Mouse (Mus musculus) CD4-positive, CD25-positive, alpha-beta regulatory T cell, adult 4 months (primary cell): ENCODE results near the gene Chaf1a. TPM values are rescaled to one million over a fixed set of nuclear protein-coding genes. Genes with fewer than 3 reads are reported as not detected.

ENCODE experiments used
- ATAC-seq: one replicate; pipeline ENCODE4 v1.8.0; 2017
- polyA plus RNA-seq, 2 experiments: library from polyadenylated mRNA; unstranded; fragments of 100-300 nt; shearing (Covaris generic); gene quantifications; one replicate each; pipeline ENCODE4 v1.2.1; 2017

Chaf1a gene
- polyA plus RNA-seq, 2 experiments from 2014 or later = 0.51 to 1.0 TPM

DNA sequence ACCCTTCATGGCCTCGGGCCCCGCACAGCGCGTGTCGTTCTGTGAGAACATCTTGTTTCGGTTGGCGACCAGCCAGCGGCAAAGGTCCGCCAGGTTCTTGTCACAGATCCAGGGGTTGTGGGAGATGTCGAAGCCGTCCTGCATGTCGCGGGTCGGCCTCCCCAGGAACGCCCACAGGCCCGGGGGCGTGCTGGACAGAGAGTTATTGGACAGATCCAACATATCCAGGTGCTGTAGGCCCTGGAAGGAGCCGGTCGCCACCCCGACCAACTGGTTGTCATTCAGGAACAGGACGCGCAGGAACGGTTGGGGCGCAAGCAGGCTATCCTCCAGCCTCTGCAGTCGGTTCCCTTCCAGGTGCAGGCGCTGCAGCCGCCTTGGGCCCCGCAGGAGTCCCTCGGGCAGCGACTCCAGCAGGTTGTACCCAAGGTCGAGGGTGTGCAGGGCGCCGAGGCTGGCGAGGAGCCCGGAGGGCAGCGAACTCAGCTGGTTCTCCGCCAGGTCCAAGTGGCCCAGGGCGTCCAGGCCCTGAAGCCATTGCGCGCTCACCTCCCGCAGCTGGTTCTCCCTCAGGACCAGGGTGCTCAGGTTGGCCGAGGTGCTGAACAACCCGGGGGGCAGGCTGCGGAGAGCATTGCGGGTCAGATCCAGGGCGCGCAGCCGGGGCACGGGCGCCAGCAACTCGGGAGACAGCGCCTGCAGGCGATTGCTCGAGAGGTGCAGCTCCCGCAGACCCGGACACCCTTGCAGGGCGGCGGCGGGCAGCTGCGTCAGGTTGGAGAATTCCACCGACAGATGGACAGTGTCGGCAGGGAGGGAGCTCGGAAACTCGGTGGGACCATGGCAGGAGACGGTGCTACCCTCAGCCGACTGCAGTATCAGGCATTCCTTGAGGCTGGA lies 80.0 kb downstream of the Chaf1a start:
- no peak for ATAC-seq

DNA sequence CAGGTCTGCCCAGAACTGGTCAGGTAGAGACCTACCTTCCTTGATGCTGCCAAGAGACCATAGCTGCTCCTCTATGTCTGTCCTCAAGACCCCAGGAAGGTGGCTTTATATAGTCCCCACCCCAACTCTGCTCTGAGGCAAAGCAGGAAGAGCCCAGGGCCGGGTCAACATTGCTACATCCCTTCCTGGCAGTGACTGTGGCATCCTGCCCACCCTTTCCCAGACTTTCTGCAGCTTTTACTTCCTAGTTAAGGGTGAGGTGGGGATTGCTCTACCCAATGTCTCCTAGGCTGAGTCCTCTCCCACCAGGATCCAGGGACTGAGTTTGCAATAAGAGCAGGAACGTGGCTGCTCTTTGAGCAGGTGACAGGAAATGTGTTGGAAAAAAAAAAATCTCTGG lies 81.6 kb downstream of the Chaf1a start, which contains the start of gene Lrg1:
TSS of gene Lrg1 (minus strand) at position 176 of the 400 bp plus-strand sequence.
- no peak for ATAC-seq

Other genes with a start within 250 kb of the Chaf1a start
- 10 to 100 TPM; 21.2 to 22.6 TPM for gene Zfp119a, start 161.5 kb upstream of the Chaf1a start, polyA plus RNA-seq
- 10 to 100 TPM; 29.3 to 31.1 TPM for gene Zfp959, start 148.3 kb upstream of the Chaf1a start, polyA plus RNA-seq
- 10 to 100 TPM; 14.3 to 16.2 TPM for gene Zfp119b, start 90.9 kb upstream of the Chaf1a start, polyA plus RNA-seq
- gene Ebi3, start 87.8 kb upstream of the Chaf1a start, polyA plus RNA-seq = 10 to 100 TPM; 48.6 to 79.8 TPM
- 10 to 100 TPM; 28.2 to 43.3 TPM for gene Yju2, start 81.3 kb upstream of the Chaf1a start, polyA plus RNA-seq
- not detected for gene Shd, start 70.0 kb upstream of the Chaf1a start, polyA plus RNA-seq
- under 1 TPM in 1 of 2 experiments, not detected in 1; 0.47 TPM for gene Fsd1, start 53.9 kb upstream of the Chaf1a start, polyA plus RNA-seq
- gene Stap2, start 34.9 kb upstream of the Chaf1a start, polyA plus RNA-seq = under 1 TPM in 1 of 2 experiments, not detected in 1; 0.70 TPM
- gene Mpnd, start 34.7 kb upstream of the Chaf1a start, polyA plus RNA-seq = 10 to 100 TPM in 1 of 2 experiments, 1 to 10 TPM in 1; 9.2 to 13.7 TPM
- gene Sh3gl1, start 3.8 kb upstream of the Chaf1a start, polyA plus RNA-seq = 100 to 1,000 TPM in 1 of 2 experiments, 10 to 100 TPM in 1; 93.7 to 110 TPM
- 10 to 100 TPM; 35.0 to 41.5 TPM for gene Ubxn6, start 34.6 kb downstream of the Chaf1a start, polyA plus RNA-seq
- 10 to 100 TPM; 39.4 to 58.4 TPM for gene Hdgfl2, start 39.2 kb downstream of the Chaf1a start, polyA plus RNA-seq
- gene Plin4, start 69.4 kb downstream of the Chaf1a start, polyA plus RNA-seq = not detected
- gene Plin5, start 77.2 kb downstream of the Chaf1a start, polyA plus RNA-seq = not detected
- gene Lrg1, start 81.6 kb downstream of the Chaf1a start, polyA plus RNA-seq = not detected
- not detected for gene Sema6b, start 99.9 kb downstream of the Chaf1a start, polyA plus RNA-seq
- gene Tnfaip8l1, start 122.0 kb downstream of the Chaf1a start, polyA plus RNA-seq = 10 to 100 TPM; 30.3 to 43.4 TPM
- gene Mydgf, start 143.5 kb downstream of the Chaf1a start, polyA plus RNA-seq = 10 to 100 TPM; 58.9 to 59.6 TPM
- 10 to 100 TPM; 17.8 to 21.0 TPM for gene Dpp9, start 178.5 kb downstream of the Chaf1a start, polyA plus RNA-seq
- gene Fem1a, start 216.4 kb downstream of the Chaf1a start, polyA plus RNA-seq = 1 to 10 TPM; 4.4 to 5.5 TPM
- gene Ticam1, start 236.3 kb downstream of the Chaf1a start, polyA plus RNA-seq = 10 to 100 TPM in 1 of 2 experiments, 1 to 10 TPM in 1; 8.9 to 11.6 TPM